Mouse (Mus musculus) liver, embryonic 13.5 days (tissue): Measurements from ENCODE around the gene Ank. TPM values are rescaled to one million over a fixed set of nuclear protein-coding genes. Genes with fewer than 3 reads are reported as not detected.

Experiments
- ATAC-seq: fragments of 200-750 bp; cut with Nextera tagmentation; 2 replicates; pipeline ENCODE4 v1.8.0; 2017; ENCODE audit warnings: low read depth, mild to moderate bottlenecking, moderate number of reproducible peaks, moderate library complexity
- DNase-seq: peaks from one replicate; pipeline ENCODE4 v3.0.0; 2022
- H3K27ac ChIP-seq: fragments of 300-500 bp; sonication (generic); 2 replicates; pipeline ENCODE4 v1.5.1; 2015; ENCODE audit warnings: moderate library complexity, mild to moderate bottlenecking, inconsistent platforms
- H3K27me3 ChIP-seq: fragments of 300-500 bp; sonication (generic); 2 replicates; pipeline ENCODE4 v1.6.1; 2015; ENCODE audit warnings: mild to moderate bottlenecking, inconsistent platforms
- H3K36me3 ChIP-seq: fragments of 300-500 bp; sonication (generic); 2 replicates; pipeline ENCODE4 v1.6.1; 2015; ENCODE audit warnings: mild to moderate bottlenecking, inconsistent platforms
- H3K4me1 ChIP-seq: fragments of 300-500 bp; sonication (generic); replicated peaks from 2 replicates; pipeline ENCODE4 v1.6.1; 2015; ENCODE audit warnings: inconsistent platforms
- H3K4me2 ChIP-seq: fragments of 300-500 bp; sonication (generic); 2 replicates; pipeline ENCODE4 v1.6.1; 2015; ENCODE audit warnings: inconsistent platforms, mild to moderate bottlenecking, moderate library complexity
- H3K4me3 ChIP-seq: fragments of 300-500 bp; sonication (generic); replicated peaks from 2 replicates; pipeline ENCODE4 v1.5.1; 2015; ENCODE audit warnings: mild to moderate bottlenecking, inconsistent platforms
- H3K9ac ChIP-seq: fragments of 300-500 bp; sonication (generic); 2 replicates; pipeline ENCODE4 v1.6.1; 2015; ENCODE audit warnings: mild to moderate bottlenecking, inconsistent platforms
- H3K9me3 ChIP-seq: fragments of 300-500 bp; sonication (generic); replicated peaks from 2 replicates; pipeline ENCODE4 v1.6.1; 2016; ENCODE audit warnings: inconsistent platforms
- WGBS: fragments of 180-500 bp; shearing (Covaris S2); methylation state at CpG from one replicate; pipeline ENCODE4 v1.1.7; 2015; ENCODE audit not compliant: insufficient replicate concordance; 5-methylcytosine and 5-hydroxymethylcytosine counted together
- polyA plus RNA-seq: library from polyadenylated mRNA; unstranded; fragments of >200 nt; fragmentation: Nextera tagmentation; extraction: Ambion mirVana; gene quantifications from 2 replicates; pipeline ENCODE4 v1.2.1, GENCODE M21; 2015

Gene Ank
- polyA plus RNA-seq, 1 experiment from 2014 or later = 11.1 TPM

- Histone ChIP-seq H3K9ac (no peak overlapping the region), H3K4me3 (no peak overlapping the region), H3K27me3 (no peaks in the 10 kb centered on the region), H3K9me3 (no peaks in the 10 kb centered on the region), H3K36me3 (peaks cover 61% of the 10 kb centered on the region), H3K4me2 (no peak overlapping the region), H3K4me1 (no peaks in the 10 kb centered on the region), H3K27ac (no peak overlapping the region)
- ATAC-seq (no peak), DNase-seq (no peak)
- 90% methylated on average over 10 of the region's 10 CpGs for WGBS
Measured at GRCm38 (mm10) chr15:27565626-27566185, 99.2 kb downstream of the Ank start.

GRCm38 (mm10) chr15:27567356-27567755, 100.9 kb downstream of the Ank start:
- no peak for ATAC-seq
- H3K9me3 ChIP-seq = no peaks in the 10 kb centered on the region
- H3K4me3 ChIP-seq = no peak overlapping the region
- no peak overlapping the region for H3K4me2 ChIP-seq
- H3K36me3 ChIP-seq = peaks cover 75% of the 10 kb centered on the region
- H3K9ac ChIP-seq = no peak overlapping the region
- WGBS = 91% methylated on average over 16 of the region's 16 CpGs
- H3K27me3 ChIP-seq = no peaks in the 10 kb centered on the region
- H3K4me1 ChIP-seq = no peaks in the 10 kb centered on the region
- no peak overlapping the region for H3K27ac ChIP-seq
- no peak for DNase-seq

- H3K36me3 ChIP-seq = peaks cover 81% of the 10 kb centered on the region
- no peak for ATAC-seq
- DNase-seq = no peak
- H3K9me3 ChIP-seq = no peaks in the 10 kb centered on the region
- no peaks in the 10 kb centered on the region for H3K27me3 ChIP-seq
- no peak overlapping the region for H3K4me2 ChIP-seq
- no peak overlapping the region for H3K9ac ChIP-seq
- no peak overlapping the region for H3K4me3 ChIP-seq
- H3K4me1 ChIP-seq = no peaks in the 10 kb centered on the region
- H3K27ac ChIP-seq = no peak overlapping the region
- 89% methylated on average over 6 of the region's 6 CpGs for WGBS
Measured at GRCm38 (mm10) chr15:27568371-27568770, 101.9 kb downstream of the Ank start.

- Histone ChIP-seq H3K27me3 (no peaks in the 10 kb centered on the region), H3K4me1 (no peaks in the 10 kb centered on the region), H3K36me3 (peaks cover 79% of the 10 kb centered on the region), H3K4me3 (no peak overlapping the region), H3K4me2 (no peak overlapping the region), H3K27ac (no peak overlapping the region), H3K9ac (no peak overlapping the region), H3K9me3 (no peaks in the 10 kb centered on the region)
- 83% methylated on average over 2 of the region's 2 CpGs for WGBS
- ATAC-seq (no peak), DNase-seq (no peak)
Measured at GRCm38 (mm10) chr15:27569924-27570323, 103.4 kb downstream of the Ank start.

- H3K27ac ChIP-seq = no peak overlapping the region
- H3K36me3 ChIP-seq = peaks cover 76% of the 10 kb centered on the region
- H3K4me1 ChIP-seq = no peaks in the 10 kb centered on the region
- H3K4me3 ChIP-seq = no peak overlapping the region
- H3K9ac ChIP-seq = no peak overlapping the region
- ATAC-seq (no peak), DNase-seq (no peak)
- H3K4me2 ChIP-seq = no peak overlapping the region
- no peaks in the 10 kb centered on the region for H3K27me3 ChIP-seq
- H3K9me3 ChIP-seq = no peaks in the 10 kb centered on the region
- WGBS = 93% methylated on average over 4 of the region's 4 CpGs
Measured at GRCm38 (mm10) chr15:27570385-27570784, 103.9 kb downstream of the Ank start.

GRCm38 (mm10) chr15:27571179-27571578, 104.7 kb downstream of the Ank start:
- ATAC-seq (no peak), DNase-seq (no peak)
- 89% methylated on average over 8 of the region's 8 CpGs for WGBS
- Histone ChIP-seq H3K27me3 (no peaks in the 10 kb centered on the region), H3K9ac (no peak overlapping the region), H3K4me1 (no peaks in the 10 kb centered on the region), H3K27ac (no peak overlapping the region), H3K4me3 (no peak overlapping the region), H3K9me3 (no peaks in the 10 kb centered on the region), H3K4me2 (no peak overlapping the region), H3K36me3 (peaks cover 68% of the 10 kb centered on the region)

GRCm38 (mm10) chr15:27574992-27575781, 108.7 kb downstream of the Ank start:
- Histone ChIP-seq H3K4me2 (no peak overlapping the region), H3K9ac (no peak overlapping the region), H3K4me3 (no peak overlapping the region), H3K27me3 (no peaks in the 10 kb centered on the region), H3K27ac (no peak overlapping the region), H3K4me1 (no peaks in the 10 kb centered on the region), H3K36me3 (peaks cover 49% of the 10 kb centered on the region), H3K9me3 (no peaks in the 10 kb centered on the region)
- DNase-seq (no peak), ATAC-seq (no peak)
- 74% methylated on average over 8 of the region's 8 CpGs for WGBS

- no peaks in the 10 kb centered on the region for H3K9me3 ChIP-seq
- peaks cover 50% of the 10 kb centered on the region for H3K36me3 ChIP-seq
- H3K27ac ChIP-seq = no peak overlapping the region
- H3K9ac ChIP-seq = no peak overlapping the region
- no peaks in the 10 kb centered on the region for H3K27me3 ChIP-seq
- H3K4me2 ChIP-seq = no peak overlapping the region
- no peaks in the 10 kb centered on the region for H3K4me1 ChIP-seq
- DNase-seq = no peak
- no peak overlapping the region for H3K4me3 ChIP-seq
- no peak for ATAC-seq
- 75% methylated on average over 3 of the region's 3 CpGs for WGBS
Measured at GRCm38 (mm10) chr15:27575932-27576331, 109.5 kb downstream of the Ank start.

GRCm38 (mm10) chr15:27576886-27577285, 110.4 kb downstream of the Ank start:
- Histone ChIP-seq H3K4me2 (no peak overlapping the region), H3K9ac (no peak overlapping the region), H3K36me3 (peaks cover 50% of the 10 kb centered on the region), H3K4me1 (no peaks in the 10 kb centered on the region), H3K4me3 (no peak overlapping the region), H3K27ac (no peak overlapping the region), H3K27me3 (no peaks in the 10 kb centered on the region), H3K9me3 (no peaks in the 10 kb centered on the region)
- DNase-seq (no peak), ATAC-seq (no peak)
- 81% methylated on average over 1 of the region's 1 CpGs for WGBS

GRCm38 (mm10) chr15:27577915-27578780, 111.7 kb downstream of the Ank start:
- peaks cover 49% of the 10 kb centered on the region for H3K36me3 ChIP-seq
- 77% methylated on average over 16 of the region's 16 CpGs for WGBS
- no peak overlapping the region for H3K4me2 ChIP-seq
- H3K4me3 ChIP-seq = no peak overlapping the region
- no peaks in the 10 kb centered on the region for H3K27me3 ChIP-seq
- no peak overlapping the region for H3K27ac ChIP-seq
- no peaks in the 10 kb centered on the region for H3K4me1 ChIP-seq
- no peak for ATAC-seq
- DNase-seq = no peak
- no peak overlapping the region for H3K9ac ChIP-seq
- no peaks in the 10 kb centered on the region for H3K9me3 ChIP-seq

- Histone ChIP-seq H3K4me2 (no peak overlapping the region), H3K36me3 (peaks cover 51% of the 10 kb centered on the region), H3K27ac (no peak overlapping the region), H3K4me1 (no peaks in the 10 kb centered on the region), H3K4me3 (no peak overlapping the region), H3K9ac (no peak overlapping the region), H3K27me3 (no peaks in the 10 kb centered on the region), H3K9me3 (no peaks in the 10 kb centered on the region)
- WGBS = 81% methylated on average over 6 of the region's 6 CpGs
- no peak for ATAC-seq
- DNase-seq = no peak
Measured at GRCm38 (mm10) chr15:27578918-27579317, 112.4 kb downstream of the Ank start.
